13 mouse cellular contexts compared by ENCODE assay signal in genomic region chr10:62239270-62239669, GRCm38 (mm10). TPM values are rescaled to one million over a fixed set of nuclear protein-coding genes. Genes with fewer than 3 reads are reported as not detected.
A peak's percentile ranks its signal among the peaks of the same experiment; 100 is the strongest.
DNase-seq lines count a peak whose midpoint lies in the region; ATAC-seq and TF ChIP-seq lines count a peak whose summit lies in the region.
"Had no signal": no experiment of that assay in that cellular context is flagged by ENCODE, and none has a peak within 500 bp of the region (broad histone marks: within the 10 kb centered on the region; RNA-seq: fewer than 3 reads in every experiment).

No protein-coding gene starts in this region.

- no peaks in the 10 kb centered on the region for H3K9me3 ChIP-seq in midbrain, postnatal 0 days (ENCODE audit: low read length)
- H3K9me3 ChIP-seq in midbrain, embryonic 13.5 days: no peaks in the 10 kb centered on the region
- H3K9me3 ChIP-seq: lung, embryonic 15.5 days; midbrain, embryonic 15.5 days had no signal

- no peak overlapping the region for H3K4me3 ChIP-seq in midbrain, postnatal 0 days (ENCODE audit: low read depth, low read length)
- no peak overlapping the region for H3K4me3 ChIP-seq in midbrain, embryonic 13.5 days (replicated peaks)
- H3K4me3 ChIP-seq: lung, embryonic 15.5 days; midbrain, embryonic 15.5 days had no signal

- no peak overlapping the region for H3K9ac ChIP-seq in midbrain, postnatal 0 days (replicated peaks; ENCODE audit: low read length, poor library complexity, severe bottlenecking)
- H3K9ac ChIP-seq in midbrain, embryonic 13.5 days (replicated peaks): no peak overlapping the region
- H3K9ac ChIP-seq: lung, embryonic 15.5 days; midbrain, embryonic 15.5 days had no signal

- no peak for ATAC-seq in midbrain, postnatal 0 days (ENCODE audit: low FRiP score)
- ATAC-seq in midbrain, embryonic 13.5 days: no peak
- ATAC-seq: intestine, embryonic 16.5 days; midbrain, embryonic 15.5 days had no signal

- H3K27me3 ChIP-seq in midbrain, postnatal 0 days (ENCODE audit: insufficient read depth, low read length): no peaks in the 10 kb centered on the region
- no peaks in the 10 kb centered on the region for H3K27me3 ChIP-seq in midbrain, embryonic 13.5 days
- H3K27me3 ChIP-seq: lung, embryonic 15.5 days; midbrain, embryonic 15.5 days had no signal

- DNase-seq in gastrocnemius, adult 18-20 months (ENCODE audit: low spot score): peak; percentile 84
- no peak for DNase-seq in gastrocnemius, postnatal 4 days (ENCODE audit: low spot score in 2 of 2)
- DNase-seq in midbrain, postnatal 0 days (ENCODE audit: low spot score): peak; percentile 8
- DNase-seq in kidney, adult 9 months: peak; percentile 94
- peak; percentile 91 for DNase-seq in skeletal muscle tissue, adult 2 months (ENCODE audit: low read depth, low spot score)
- no peak for DNase-seq in thymus, adult 18-20 months
- no peak for DNase-seq in left cerebral cortex, postnatal 10 days (ENCODE audit: extremely low spot score in 1 of 2, low spot score in 2 of 2)

- H3K36me3 ChIP-seq in midbrain, postnatal 0 days (ENCODE audit: insufficient read depth, low read length): no peaks in the 10 kb centered on the region
- H3K36me3 ChIP-seq in midbrain, embryonic 13.5 days: no peaks in the 10 kb centered on the region
- H3K36me3 ChIP-seq: lung, embryonic 15.5 days; midbrain, embryonic 15.5 days had no signal

- no peaks in the 10 kb centered on the region for H3K4me1 ChIP-seq in midbrain, postnatal 0 days (ENCODE audit: insufficient read depth, low read length)
- no peaks in the 10 kb centered on the region for H3K4me1 ChIP-seq in midbrain, embryonic 13.5 days (replicated peaks)
- H3K4me1 ChIP-seq: midbrain, embryonic 15.5 days had no signal

- no peak for TF ChIP-seq CTCF in midbrain, postnatal 0 days (IDR thresholded peaks at IDR 0.05)

- WGBS in midbrain, postnatal 0 days: 48% methylated on average over 6 of the region's 6 CpGs
- WGBS in midbrain, embryonic 13.5 days: 54% methylated on average over 6 of the region's 6 CpGs

- H3K4me2 ChIP-seq in midbrain, postnatal 0 days (ENCODE audit: low read depth, low read length, poor library complexity, severe bottlenecking): no peak overlapping the region
- no peak overlapping the region for H3K4me2 ChIP-seq in midbrain, embryonic 13.5 days (replicated peaks)
- H3K4me2 ChIP-seq: lung, embryonic 15.5 days; midbrain, embryonic 15.5 days had no signal

- no peak overlapping the region for H3K27ac ChIP-seq in midbrain, postnatal 0 days (ENCODE audit: low read depth, low read length)
- H3K27ac ChIP-seq in midbrain, embryonic 13.5 days: no peak overlapping the region
- H3K27ac ChIP-seq: lung, embryonic 15.5 days; midbrain, embryonic 15.5 days; stomach, postnatal 0 days had no signal

- intact Hi-C loops in left cerebral cortex, postnatal 10 days (cut with DNase I): no loop called here

RNA-seq across cellular contexts. Expression of gene Tspan15, which starts 8.2 kb away (rescaled TPM):
- total RNA-seq in gastrocnemius, adult 18-20 months (2021): 1 to 10 TPM; 2.9 to 5.5 TPM
- 10 to 100 TPM; 25.5 to 30.8 TPM for total RNA-seq in gastrocnemius, postnatal 4 days (2021)
- total RNA-seq in midbrain, postnatal 0 days (2014; rRNA removed): 13.8 and 20.2 TPM in 2 replicates
- 17.0 and 19.0 TPM in 2 replicates for polyA plus RNA-seq in midbrain, postnatal 0 days (2015; fragmentation: Nextera tagmentation; extraction: Ambion mirVana)
- 15.0 and 18.7 TPM in 2 replicates for polyA plus RNA-seq in midbrain, embryonic 13.5 days (2015; fragmentation: Nextera tagmentation; extraction: Ambion mirVana)
- total RNA-seq in left cerebral cortex, postnatal 10 days (2021): 1 to 10 TPM; 5.0 to 7.7 TPM

RNA-seq across cellular contexts. Expression of gene Tacr2, which starts 13.0 kb away (rescaled TPM):
- total RNA-seq in gastrocnemius, adult 18-20 months (2021): not detected
- total RNA-seq in gastrocnemius, postnatal 4 days (2021): not detected
- total RNA-seq in midbrain, postnatal 0 days (2014; rRNA removed): not detected in 2 replicates
- polyA plus RNA-seq in midbrain, postnatal 0 days (2015; fragmentation: Nextera tagmentation; extraction: Ambion mirVana): 0.06 TPM in 1 of 2 replicates, not detected in the other
- polyA plus RNA-seq in midbrain, embryonic 13.5 days (2015; fragmentation: Nextera tagmentation; extraction: Ambion mirVana): not detected in 2 replicates
- total RNA-seq in left cerebral cortex, postnatal 10 days (2021): under 1 TPM; 0.14 to 0.19 TPM
- polyA plus RNA-seq: brain, embryonic 14.5 days; midbrain, embryonic 15.5 days had no signal

Comparison
In these comparisons a context has a peak if more than half of its experiments do, and no peak if none do; other contexts are left out.
1. DNase-seq: peak in gastrocnemius, adult 18-20 months (single experiment), midbrain, postnatal 0 days (single experiment), kidney, adult 9 months (single experiment) and skeletal muscle tissue, adult 2 months (single experiment); none in gastrocnemius, postnatal 4 days (0 of 2), thymus, adult 18-20 months (0 of 2) and left cerebral cortex, postnatal 10 days (0 of 2).